Mouse (Mus musculus) myocyte (in vitro differentiated cells): ENCODE measurements around the gene Ubash3b. TPM values are rescaled to one million over a fixed set of nuclear protein-coding genes. Genes with fewer than 3 reads are reported as not detected.

Source experiments
- H3K27me3 ChIP-seq: one replicate; pipeline ENCODE4 v1.6.1; 2011; ENCODE audit not compliant: control insufficient read depth, insufficient read depth, insufficient read length
- H3K36me3 ChIP-seq: one replicate; pipeline ENCODE4 v1.6.1; 2011; ENCODE audit not compliant: control insufficient read depth, insufficient read depth
- H3K4me2 ChIP-seq: one replicate; pipeline ENCODE4 v1.6.1; 2011; ENCODE audit warnings: low read depth, control low read depth
- H3K4me3 ChIP-seq: one replicate; pipeline ENCODE4 v1.5.1; 2011; ENCODE audit warnings: mild to moderate bottlenecking, control low read depth, moderate library complexity
- H3K79me2 ChIP-seq: one replicate; pipeline ENCODE4 v1.6.1; 2011; ENCODE audit not compliant: control insufficient read depth, insufficient read depth
- H3ac ChIP-seq: one replicate; pipeline ENCODE4 v1.6.1; 2011; ENCODE audit not compliant: control insufficient read depth, insufficient read length
- CEBPB ChIP-seq: IDR thresholded peaks from 2 replicates; pipeline ENCODE4 v1.6.1; 2011; ENCODE audit warnings: mild to moderate bottlenecking, moderate library complexity; ENCODE audit not compliant: poor library complexity, insufficient read depth, severe bottlenecking
- E2F4 ChIP-seq: IDR thresholded peaks from one replicate; pipeline ENCODE4 v1.6.1; 2011; ENCODE audit warnings: mild to moderate bottlenecking, control low read depth, moderate library complexity; ENCODE audit not compliant: insufficient read depth
- MAX ChIP-seq: IDR thresholded peaks from one replicate; pipeline ENCODE4 v1.6.1; 2011; ENCODE audit warnings: low read depth, mild to moderate bottlenecking, control low read depth
- MYOD1 ChIP-seq, 3 experiments: IDR thresholded peaks; one replicate each; pipeline ENCODE4 v1.6.1; 2011; ENCODE audit warnings: control low read depth in 2 of 3, low read depth in 2 of 3, mild to moderate bottlenecking in 2 of 3, moderate library complexity in 1 of 3; ENCODE audit not compliant: insufficient read length in 2 of 3, control insufficient read depth in 1 of 3
- MYOG ChIP-seq, 3 experiments: IDR thresholded peaks; one replicate each; pipeline ENCODE4 v1.6.1; 2011; ENCODE audit warnings: control low read depth in 2 of 3, low read depth in 2 of 3, mild to moderate bottlenecking in 2 of 3; ENCODE audit not compliant: insufficient read length in 2 of 3, control insufficient read depth in 1 of 3, insufficient read depth in 1 of 3
- POLR2A ChIP-seq: IDR thresholded peaks from one replicate; pipeline ENCODE4 v1.6.1; 2011; ENCODE audit warnings: low read depth, mild to moderate bottlenecking, control low read depth, moderate library complexity; ENCODE audit not compliant: insufficient read length
- POLR2AphosphoS2 ChIP-seq: IDR thresholded peaks from one replicate; pipeline ENCODE4 v1.6.1; 2011; ENCODE audit warnings: low read depth, control low read depth; ENCODE audit not compliant: insufficient read length
- REST ChIP-seq: IDR thresholded peaks from one replicate; pipeline ENCODE4 v1.6.1; 2011; ENCODE audit warnings: mild to moderate bottlenecking, control low read depth, moderate library complexity; ENCODE audit not compliant: insufficient read depth, insufficient read length
- SRF ChIP-seq: IDR thresholded peaks from one replicate; pipeline ENCODE4 v1.6.1; 2011; ENCODE audit warnings: low read depth; ENCODE audit not compliant: control insufficient read depth, insufficient read length
- TCF12 ChIP-seq: IDR thresholded peaks from one replicate; pipeline ENCODE4 v1.6.1; 2011; ENCODE audit warnings: mild to moderate bottlenecking, control low read depth; ENCODE audit not compliant: poor library complexity, insufficient read depth, severe bottlenecking
- TCF3 ChIP-seq: IDR thresholded peaks from one replicate; pipeline ENCODE4 v1.6.1; 2011; ENCODE audit warnings: low read depth, control low read depth; ENCODE audit not compliant: insufficient read length
- USF1 ChIP-seq: IDR thresholded peaks from one replicate; pipeline ENCODE4 v1.6.1; 2011; ENCODE audit warnings: low read depth, mild to moderate bottlenecking, control low read depth, moderate library complexity
- polyA plus RNA-seq: library from polyadenylated mRNA; unstranded; fragments of >200 nt; fragmentation: generic; extraction: Trizol; gene quantifications from one replicate; pipeline ENCODE4 v1.2.1, GENCODE M21; 2012; ENCODE audit warnings: missing spikeins

Gene Ubash3b
- polyA plus RNA-seq, 1 experiment, result 5.9 TPM

DNA sequence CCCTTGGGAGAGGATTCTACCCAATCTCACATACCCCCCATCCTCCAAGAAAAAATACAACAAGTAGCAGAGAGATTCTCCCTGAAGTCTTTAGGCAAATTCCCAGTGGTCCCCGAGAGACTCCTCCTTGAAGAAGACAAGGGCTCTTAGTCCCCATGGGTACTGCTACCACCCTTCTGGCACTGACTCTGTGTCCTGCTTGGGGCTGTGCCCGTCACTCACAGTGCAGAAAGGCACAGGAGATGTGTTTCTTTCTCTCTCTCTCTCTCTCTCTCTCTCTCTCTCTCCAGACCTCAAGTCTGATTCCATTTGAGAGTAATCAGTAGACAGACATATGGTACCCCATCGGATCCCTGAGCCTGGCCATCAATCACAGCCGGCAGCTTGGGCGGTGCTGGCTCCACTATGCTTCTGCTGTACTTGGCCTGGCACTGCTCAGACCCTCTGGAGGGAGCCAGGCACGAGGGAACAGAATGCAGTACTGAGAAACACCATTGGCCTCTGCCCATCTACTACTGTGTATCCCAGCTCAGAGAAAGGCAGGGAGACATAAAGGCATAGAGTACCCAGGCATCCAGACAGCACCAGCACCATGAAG, 12.3 kb downstream of the Ubash3b start:
- H3K4me2 ChIP-seq, result no peak overlapping the region
- H3K79me2 ChIP-seq, result no peaks in the 10 kb centered on the region
- no peak overlapping the region for H3ac ChIP-seq
- TF ChIP-seq TCF3 (no peak), TCF12 (no peak), E2F4 (no peak), MYOD1 (IDR thresholded peaks at IDR 0.05; ENCODE audit: control insufficient read depth in 1 of 3, insufficient read length in 2 of 3, low read depth in 2 of 3) (no peak), MYOG (IDR thresholded peaks at IDR 0.05; ENCODE audit: control insufficient read depth in 1 of 3, insufficient read depth in 1 of 3, insufficient read length in 2 of 3, low read depth in 2 of 3) (no peak), POLR2AphosphoS2 (no peak), SRF (no peak), POLR2A (no peak), CEBPB (no peak), MAX (no peak), REST (no peak), USF1 (no peak)
- H3K4me3 ChIP-seq, result no peak overlapping the region
- H3K36me3 ChIP-seq, result no peaks in the 10 kb centered on the region
- H3K27me3 ChIP-seq, result no peaks in the 10 kb centered on the region

DNA sequence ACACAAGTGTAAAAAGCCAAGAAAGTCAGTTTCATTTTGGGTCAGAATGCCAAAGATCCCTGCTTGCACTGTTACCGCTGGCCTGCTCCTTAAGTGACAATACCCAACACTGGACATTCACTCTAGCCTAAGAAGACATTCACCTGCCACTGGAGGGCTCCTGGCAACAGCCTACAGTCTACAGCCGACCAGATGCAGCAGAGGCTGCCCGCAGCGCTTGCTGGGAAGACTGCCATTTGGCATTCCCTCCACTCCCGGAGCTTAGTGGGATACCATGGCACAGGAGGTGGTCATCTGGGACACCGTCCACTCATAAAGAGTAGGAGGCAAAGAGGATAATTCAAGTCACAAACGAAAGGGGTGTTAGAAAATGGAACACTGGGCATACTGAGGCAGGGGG, 12.9 kb downstream of the Ubash3b start:
- TF ChIP-seq POLR2AphosphoS2 (no peak), E2F4 (no peak), CEBPB (no peak), USF1 (no peak), REST (no peak), MAX (no peak), TCF12 (no peak), TCF3 (no peak), MYOG (IDR thresholded peaks at IDR 0.05; ENCODE audit: control insufficient read depth in 1 of 3, insufficient read depth in 1 of 3, insufficient read length in 2 of 3, low read depth in 2 of 3) (no peak), SRF (no peak), MYOD1 (IDR thresholded peaks at IDR 0.05; ENCODE audit: control insufficient read depth in 1 of 3, insufficient read length in 2 of 3, low read depth in 2 of 3) (no peak), POLR2A (no peak)
- no peaks in the 10 kb centered on the region for H3K36me3 ChIP-seq

DNA sequence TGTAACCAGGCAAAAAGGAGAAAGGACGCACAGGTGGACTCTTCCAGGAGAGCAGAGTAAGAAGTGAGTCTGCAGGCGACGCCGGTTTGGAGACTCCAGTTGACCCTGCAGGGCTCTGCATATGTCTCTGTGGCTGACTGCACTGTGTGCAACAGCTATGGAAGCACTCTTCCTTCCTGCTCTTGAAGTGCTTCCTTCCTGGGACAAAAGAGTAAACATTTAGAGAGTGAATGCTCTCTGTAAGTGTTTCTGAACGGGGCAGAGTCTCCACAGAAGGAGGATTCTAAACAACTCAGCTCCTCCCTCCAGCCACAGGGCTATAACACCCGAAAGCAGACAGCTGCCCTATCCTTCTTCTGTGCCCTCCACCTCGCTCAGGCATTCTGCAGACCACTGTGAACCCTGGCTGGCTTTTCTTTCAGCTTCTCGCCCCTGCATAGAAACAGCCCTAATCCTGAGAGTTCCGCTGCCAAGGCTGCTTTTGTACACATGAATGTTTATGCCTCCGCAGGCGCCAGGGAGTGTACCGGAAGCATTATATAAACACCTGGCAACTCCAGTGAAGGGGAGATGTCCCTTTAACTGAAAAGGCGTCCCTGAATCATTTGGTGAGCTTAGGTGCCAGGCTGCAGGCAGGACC, 14.2 kb downstream of the Ubash3b start:
- TF ChIP-seq MYOD1 (IDR thresholded peaks at IDR 0.05; ENCODE audit: control insufficient read depth in 1 of 3, insufficient read length in 2 of 3, low read depth in 2 of 3) (no peak), TCF3 (no peak), REST (no peak), CEBPB (no peak), USF1 (no peak), MYOG (IDR thresholded peaks at IDR 0.05; ENCODE audit: control insufficient read depth in 1 of 3, insufficient read depth in 1 of 3, insufficient read length in 2 of 3, low read depth in 2 of 3) (no peak), SRF (no peak), TCF12 (no peak), E2F4 (no peak)
- H3ac ChIP-seq, result no peak overlapping the region
- H3K36me3 ChIP-seq, result no peaks in the 10 kb centered on the region
- no peak overlapping the region for H3K4me3 ChIP-seq
- H3K27me3 ChIP-seq, result no peaks in the 10 kb centered on the region
- no peaks in the 10 kb centered on the region for H3K79me2 ChIP-seq
- H3K4me2 ChIP-seq, result no peak overlapping the region

More for the DNA sequence above, 12.9 kb downstream of the Ubash3b start:
- H3ac ChIP-seq, result no peak overlapping the region
- no peaks in the 10 kb centered on the region for H3K27me3 ChIP-seq
- no peaks in the 10 kb centered on the region for H3K79me2 ChIP-seq
- H3K4me3 ChIP-seq, result no peak overlapping the region
- no peak overlapping the region for H3K4me2 ChIP-seq

DNA sequence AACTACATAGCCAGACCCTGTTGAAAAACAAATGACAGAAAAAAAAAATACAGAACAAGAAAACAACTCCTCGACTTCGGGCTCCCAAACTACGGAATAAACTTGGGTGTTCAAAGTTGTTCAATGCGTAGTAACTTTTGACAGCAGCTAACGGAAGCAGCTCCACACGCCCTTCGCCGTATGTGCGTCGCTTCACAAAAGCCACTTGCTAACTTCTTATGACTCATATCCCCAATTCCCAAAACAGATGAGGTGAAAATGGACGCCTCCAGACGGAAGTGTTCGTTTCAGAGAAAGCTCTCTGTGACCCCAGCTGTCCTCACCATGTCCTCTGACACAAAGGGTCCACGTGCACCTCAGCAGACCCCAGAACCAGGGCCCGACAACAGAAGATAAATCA, 17.7 kb downstream of the Ubash3b start:
- no peaks in the 10 kb centered on the region for H3K36me3 ChIP-seq
- H3K79me2 ChIP-seq, result no peaks in the 10 kb centered on the region
- H3K4me2 ChIP-seq, result no peak overlapping the region
- no peak overlapping the region for H3ac ChIP-seq
- TF ChIP-seq USF1 (no peak), SRF (no peak), MYOG (IDR thresholded peaks at IDR 0.05; ENCODE audit: control insufficient read depth in 1 of 3, insufficient read depth in 1 of 3, insufficient read length in 2 of 3, low read depth in 2 of 3) (no peak), TCF12 (no peak), MYOD1 (IDR thresholded peaks at IDR 0.05; ENCODE audit: control insufficient read depth in 1 of 3, insufficient read length in 2 of 3, low read depth in 2 of 3) (no peak), REST (no peak)
- H3K27me3 ChIP-seq, result no peaks in the 10 kb centered on the region
- H3K4me3 ChIP-seq, result no peak overlapping the region

DNA sequence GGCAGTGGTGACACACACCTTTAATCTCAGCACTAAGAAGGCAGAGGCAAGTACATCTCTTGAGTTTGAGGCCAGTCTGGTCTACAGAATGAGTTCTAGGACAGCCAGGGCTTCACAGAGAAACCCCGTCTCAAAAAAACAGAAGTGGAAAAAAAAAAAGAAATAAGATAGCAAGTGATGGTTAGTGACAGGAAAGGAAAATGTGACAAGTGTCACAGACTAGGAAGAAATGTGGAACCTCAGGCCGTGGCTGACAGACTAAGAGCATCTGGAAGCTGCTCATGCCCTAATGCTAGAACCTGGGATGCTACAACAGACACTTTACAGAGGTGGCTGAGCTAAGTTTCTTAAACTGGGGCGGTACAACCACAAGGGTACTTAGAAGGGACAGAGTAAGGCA, 18.4 kb downstream of the Ubash3b start:
- no peak for TF ChIP-seq MYOD1 (IDR thresholded peaks at IDR 0.05; ENCODE audit: control insufficient read depth in 1 of 3, insufficient read length in 2 of 3, low read depth in 2 of 3)
- TF ChIP-seq REST, result no peak
- no peak for TF ChIP-seq CEBPB
- no peak for TF ChIP-seq SRF
- no peak for TF ChIP-seq TCF12
- TF ChIP-seq E2F4, result no peak
- no peak for TF ChIP-seq MYOG (IDR thresholded peaks at IDR 0.05; ENCODE audit: control insufficient read depth in 1 of 3, insufficient read depth in 1 of 3, insufficient read length in 2 of 3, low read depth in 2 of 3)
- no peak for TF ChIP-seq MAX
- TF ChIP-seq TCF3, result no peak
- no peak for TF ChIP-seq POLR2AphosphoS2
- TF ChIP-seq USF1, result no peak
- H3K4me2 ChIP-seq, result no peak overlapping the region
- H3K79me2 ChIP-seq, result no peaks in the 10 kb centered on the region
- no peak overlapping the region for H3K4me3 ChIP-seq
- H3K27me3 ChIP-seq, result no peaks in the 10 kb centered on the region
- no peaks in the 10 kb centered on the region for H3K36me3 ChIP-seq
- no peak overlapping the region for H3ac ChIP-seq
